Mouse (Mus musculus) testis, postnatal 14 days (tissue): ENCODE results near the gene Unc13d.
"Not testable (repeated sequence)": the region's sequence is repeated elsewhere in the genome, so short reads cannot be mapped to it uniquely, and the experiment has no call there.

Experiments
- DNase-seq: peaks from one replicate; pipeline ENCODE4 v3.0.0; 2021; ENCODE audit warnings: low spot score

The Unc13d gene

GRCm38 (mm10) chr11:116077446-116078204 lies at the start of gene Unc13d:
Gene Unc13d, minus strand, starts transcription at chr11:116077961.
- no peak for DNase-seq

GRCm38 (mm10) chr11:116126261-116126660 lies 48.5 kb upstream of the Unc13d start:
- no peak for DNase-seq

- DNase-seq, result not testable (repeated sequence)
Observed at GRCm38 (mm10) chr11:116121731-116122245, 44.0 kb upstream of the Unc13d start.

GRCm38 (mm10) chr11:116117819-116118218 lies 40.1 kb upstream of the Unc13d start:
- DNase-seq, result no peak

GRCm38 (mm10) chr11:116117241-116117640 lies 39.5 kb upstream of the Unc13d start:
- DNase-seq, result no peak

GRCm38 (mm10) chr11:116111611-116112203 lies 33.9 kb upstream of the Unc13d start:
- no peak for DNase-seq

GRCm38 (mm10) chr11:116111067-116111466 lies 33.3 kb upstream of the Unc13d start:
- DNase-seq, result no peak

GRCm38 (mm10) chr11:116110540-116110939 lies 32.8 kb upstream of the Unc13d start:
- no peak for DNase-seq

- peak; percentile 81 for DNase-seq
Observed at GRCm38 (mm10) chr11:116110131-116110530, 32.4 kb upstream of the Unc13d start.

- DNase-seq, result no peak
Observed at GRCm38 (mm10) chr11:116109441-116110081, 31.8 kb upstream of the Unc13d start.

- DNase-seq, result no peak
Observed at GRCm38 (mm10) chr11:116108464-116109137, 30.8 kb upstream of the Unc13d start.

GRCm38 (mm10) chr11:116107777-116108285 lies 30.1 kb upstream of the Unc13d start:
- peak; percentile 52 for DNase-seq

GRCm38 (mm10) chr11:116106963-116107776 lies 29.4 kb upstream of the Unc13d start:
- peak; percentile 34 for DNase-seq

GRCm38 (mm10) chr11:116106154-116106962 lies 28.6 kb upstream of the Unc13d start:
- peak; percentile 27 for DNase-seq

- no peak for DNase-seq
Observed at GRCm38 (mm10) chr11:116105065-116105464, 27.3 kb upstream of the Unc13d start.

- peak; percentile 87 for DNase-seq
Observed at GRCm38 (mm10) chr11:116104006-116104646, 26.4 kb upstream of the Unc13d start.

- DNase-seq, result no peak
Observed at GRCm38 (mm10) chr11:116103572-116103971, 25.8 kb upstream of the Unc13d start.

GRCm38 (mm10) chr11:116102472-116102871 lies 24.7 kb upstream of the Unc13d start:
- DNase-seq, result peak; percentile 43

GRCm38 (mm10) chr11:116101931-116102381 lies 24.2 kb upstream of the Unc13d start:
- DNase-seq, result peak; percentile 61

- DNase-seq, result no peak
Observed at GRCm38 (mm10) chr11:116100839-116101238, 23.1 kb upstream of the Unc13d start.
